Mouse (Mus musculus) midbrain, embryonic 13.5 days (tissue): ENCODE data around the gene Disp1. TPM values are rescaled to one million over a fixed set of nuclear protein-coding genes. Genes with fewer than 3 reads are reported as not detected.

Experiments used
- ATAC-seq: fragments of 200-750 bp; cut with Nextera tagmentation; 2 replicates; pipeline ENCODE4 v1.8.0; 2017; ENCODE audit warnings: mild to moderate bottlenecking, moderate TSS enrichment, moderate library complexity
- H3K27ac ChIP-seq: fragments of 300-500 bp; sonication (generic); 2 replicates; pipeline ENCODE4 v1.5.1; 2015; ENCODE audit warnings: inconsistent platforms, mild to moderate bottlenecking, moderate library complexity
- H3K27me3 ChIP-seq: fragments of 300-500 bp; sonication (generic); 2 replicates; pipeline ENCODE4 v1.6.1; 2015; ENCODE audit warnings: mild to moderate bottlenecking, inconsistent platforms
- H3K36me3 ChIP-seq: fragments of 300-500 bp; sonication (generic); 2 replicates; pipeline ENCODE4 v1.6.1; 2015; ENCODE audit warnings: mild to moderate bottlenecking, inconsistent platforms
- H3K4me1 ChIP-seq: fragments of 300-500 bp; sonication (generic); replicated peaks from 2 replicates; pipeline ENCODE4 v1.6.1; 2015; ENCODE audit warnings: inconsistent platforms
- H3K4me2 ChIP-seq: fragments of 300-500 bp; sonication (generic); replicated peaks from 2 replicates; pipeline ENCODE4 v1.6.1; 2015; ENCODE audit warnings: moderate library complexity, mild to moderate bottlenecking, inconsistent platforms
- H3K4me3 ChIP-seq: fragments of 300-500 bp; sonication (generic); replicated peaks from 2 replicates; pipeline ENCODE4 v1.5.1; 2015; ENCODE audit warnings: mild to moderate bottlenecking, inconsistent platforms
- H3K9ac ChIP-seq: fragments of 300-500 bp; sonication (generic); replicated peaks from 2 replicates; pipeline ENCODE4 v1.6.1; 2015; ENCODE audit warnings: mild to moderate bottlenecking, inconsistent platforms
- H3K9me3 ChIP-seq: fragments of 300-500 bp; sonication (generic); 2 replicates; pipeline ENCODE4 v1.6.1; 2016; ENCODE audit warnings: mild to moderate bottlenecking, inconsistent platforms
- WGBS: fragments of 180-500 bp; shearing (Covaris S2); methylation state at CpG from one replicate; pipeline ENCODE4 v1.1.7; 2015; 5-methylcytosine and 5-hydroxymethylcytosine counted together
- polyA plus RNA-seq: library from polyadenylated mRNA; unstranded; fragments of >200 nt; fragmentation: Nextera tagmentation; extraction: Ambion mirVana; gene quantifications from 2 replicates; pipeline ENCODE4 v1.2.1, GENCODE M21; 2015

The Disp1 gene
- polyA plus RNA-seq, 1 experiment from 2014 or later: 8.0 TPM

- Histone ChIP-seq H3K27me3 (no peaks in the 10 kb centered on the region), H3K4me3 (no peak overlapping the region), H3K36me3 (no peaks in the 10 kb centered on the region), H3K4me2 (no peak overlapping the region), H3K27ac (no peak overlapping the region), H3K9me3 (no peaks in the 10 kb centered on the region), H3K9ac (no peak overlapping the region), H3K4me1 (peaks cover 28% of the 10 kb centered on the region)
- no peak for ATAC-seq
- WGBS: 76% methylated on average over 10 of the region's 10 CpGs
These were observed 104.9 kb downstream of the Disp1 start for GRCm38 (mm10) chr1:183116441-183116840.

GRCm38 (mm10) chr1:183115076-183115475 is 106.2 kb downstream of the Disp1 start:
- no peak for ATAC-seq
- no peak overlapping the region for H3K4me2 ChIP-seq
- H3K9ac ChIP-seq: no peak overlapping the region
- H3K27me3 ChIP-seq: no peaks in the 10 kb centered on the region
- H3K4me1 ChIP-seq: peaks cover 25% of the 10 kb centered on the region
- no peak overlapping the region for H3K4me3 ChIP-seq
- H3K9me3 ChIP-seq: no peaks in the 10 kb centered on the region
- 90% methylated on average over 7 of the region's 7 CpGs for WGBS
- no peaks in the 10 kb centered on the region for H3K36me3 ChIP-seq
- no peak overlapping the region for H3K27ac ChIP-seq

GRCm38 (mm10) chr1:183114554-183114953 is 106.8 kb downstream of the Disp1 start:
- Histone ChIP-seq H3K27me3 (no peaks in the 10 kb centered on the region), H3K4me3 (no peak overlapping the region), H3K9ac (no peak overlapping the region), H3K9me3 (no peaks in the 10 kb centered on the region), H3K4me2 (no peak overlapping the region), H3K4me1 (peaks cover 25% of the 10 kb centered on the region), H3K36me3 (no peaks in the 10 kb centered on the region), H3K27ac (no peak overlapping the region)
- 83% methylated on average over 6 of the region's 6 CpGs for WGBS
- no peak for ATAC-seq

- peaks cover 19% of the 10 kb centered on the region for H3K4me1 ChIP-seq
These were observed 107.8 kb downstream of the Disp1 start for GRCm38 (mm10) chr1:183113546-183113945.

GRCm38 (mm10) chr1:183107476-183107875 is 113.8 kb downstream of the Disp1 start:
- no peak overlapping the region for H3K4me3 ChIP-seq
- H3K27ac ChIP-seq: no peak overlapping the region
- WGBS: 86% methylated on average over 2 of the region's 2 CpGs
- H3K36me3 ChIP-seq: no peaks in the 10 kb centered on the region
- ATAC-seq: no peak
- no peaks in the 10 kb centered on the region for H3K4me1 ChIP-seq
- H3K27me3 ChIP-seq: no peaks in the 10 kb centered on the region
- no peak overlapping the region for H3K9ac ChIP-seq
- H3K9me3 ChIP-seq: no peaks in the 10 kb centered on the region
- no peak overlapping the region for H3K4me2 ChIP-seq

More at GRCm38 (mm10) chr1:183113546-183113945, 107.8 kb downstream of the Disp1 start:
- ATAC-seq: no peak
- Histone ChIP-seq H3K27ac (no peak overlapping the region), H3K9ac (no peak overlapping the region), H3K4me2 (no peak overlapping the region), H3K36me3 (no peaks in the 10 kb centered on the region), H3K4me3 (no peak overlapping the region), H3K27me3 (no peaks in the 10 kb centered on the region), H3K9me3 (no peaks in the 10 kb centered on the region)
- 76% methylated on average over 9 of the region's 9 CpGs for WGBS

- Histone ChIP-seq H3K4me1 (no peaks in the 10 kb centered on the region), H3K9me3 (no peaks in the 10 kb centered on the region), H3K9ac (no peak overlapping the region), H3K27ac (no peak overlapping the region), H3K4me2 (no peak overlapping the region), H3K27me3 (no peaks in the 10 kb centered on the region), H3K36me3 (no peaks in the 10 kb centered on the region), H3K4me3 (no peak overlapping the region)
- 95% methylated on average over 5 of the region's 5 CpGs for WGBS
- ATAC-seq: no peak
These were observed 116.6 kb downstream of the Disp1 start for GRCm38 (mm10) chr1:183104696-183105095.

GRCm38 (mm10) chr1:183102775-183103174 is 118.5 kb downstream of the Disp1 start:
- ATAC-seq: no peak
- 83% methylated on average over 3 of the region's 3 CpGs for WGBS
- H3K4me2 ChIP-seq: no peak overlapping the region

GRCm38 (mm10) chr1:183102153-183102552 is 119.2 kb downstream of the Disp1 start:
- Histone ChIP-seq H3K9me3 (no peaks in the 10 kb centered on the region), H3K4me1 (no peaks in the 10 kb centered on the region), H3K36me3 (0 out of 2 replicates have a peak, but pooled peaks cover 2% of the 10 kb centered on the region), H3K27me3 (no peaks in the 10 kb centered on the region), H3K27ac (no peak overlapping the region), H3K9ac (no peak overlapping the region), H3K4me3 (no peak overlapping the region), H3K4me2 (no peak overlapping the region)
- ATAC-seq: no peak
- WGBS: 65% methylated on average over 8 of the region's 8 CpGs

More at GRCm38 (mm10) chr1:183102775-183103174, 118.5 kb downstream of the Disp1 start:
- no peaks in the 10 kb centered on the region for H3K4me1 ChIP-seq
- H3K27me3 ChIP-seq: no peaks in the 10 kb centered on the region
- H3K9ac ChIP-seq: no peak overlapping the region
- H3K9me3 ChIP-seq: no peaks in the 10 kb centered on the region
- H3K27ac ChIP-seq: no peak overlapping the region
- 0 out of 2 replicates have a peak, but pooled peaks cover 2% of the 10 kb centered on the region for H3K36me3 ChIP-seq
- no peak overlapping the region for H3K4me3 ChIP-seq

GRCm38 (mm10) chr1:183101371-183101770 is 120.0 kb downstream of the Disp1 start:
- Histone ChIP-seq H3K36me3 (0 out of 2 replicates have a peak, but pooled peaks cover 2% of the 10 kb centered on the region), H3K9me3 (no peaks in the 10 kb centered on the region), H3K9ac (no peak overlapping the region), H3K27me3 (no peaks in the 10 kb centered on the region), H3K4me3 (no peak overlapping the region), H3K4me1 (peaks cover 6% of the 10 kb centered on the region), H3K27ac (no peak overlapping the region), H3K4me2 (no peak overlapping the region)
- 96% methylated on average over 3 of the region's 3 CpGs for WGBS
- ATAC-seq: no peak

GRCm38 (mm10) chr1:183100245-183100644 is 121.1 kb downstream of the Disp1 start:
- 85% methylated on average over 5 of the region's 5 CpGs for WGBS
- no peak overlapping the region for H3K4me2 ChIP-seq
- H3K4me3 ChIP-seq: no peak overlapping the region

GRCm38 (mm10) chr1:183099686-183100085 is 121.6 kb downstream of the Disp1 start:
- Histone ChIP-seq H3K36me3 (peaks cover 5% of the 10 kb centered on the region; the same call in 1 of the 2 replicates), H3K4me1 (peaks cover 18% of the 10 kb centered on the region), H3K9me3 (no peaks in the 10 kb centered on the region), H3K27me3 (no peaks in the 10 kb centered on the region), H3K4me3 (no peak overlapping the region), H3K4me2 (no peak overlapping the region), H3K27ac (no peak overlapping the region), H3K9ac (no peak overlapping the region)
- WGBS: 95% methylated on average over 12 of the region's 12 CpGs
- no peak for ATAC-seq

More at GRCm38 (mm10) chr1:183100245-183100644, 121.1 kb downstream of the Disp1 start:
- H3K4me1 ChIP-seq: peaks cover 17% of the 10 kb centered on the region
- ATAC-seq: no peak
- H3K9me3 ChIP-seq: no peaks in the 10 kb centered on the region
- H3K27me3 ChIP-seq: no peaks in the 10 kb centered on the region
- H3K27ac ChIP-seq: no peak overlapping the region
- H3K36me3 ChIP-seq: 0 out of 2 replicates have a peak, but pooled peaks cover 5% of the 10 kb centered on the region
- no peak overlapping the region for H3K9ac ChIP-seq

GRCm38 (mm10) chr1:183097606-183098005 is 123.7 kb downstream of the Disp1 start:
- WGBS: 93% methylated on average over 10 of the region's 10 CpGs
- no peak overlapping the region for H3K4me2 ChIP-seq
- H3K9ac ChIP-seq: no peak overlapping the region
- peaks cover 5% of the 10 kb centered on the region; the same call in 1 of the 2 replicates for H3K36me3 ChIP-seq
- no peaks in the 10 kb centered on the region for H3K9me3 ChIP-seq
- ATAC-seq: no peak
- H3K4me3 ChIP-seq: no peak overlapping the region
- no peak overlapping the region for H3K27ac ChIP-seq
- H3K4me1 ChIP-seq: peaks cover 18% of the 10 kb centered on the region
- no peaks in the 10 kb centered on the region for H3K27me3 ChIP-seq
